Mouse (Mus musculus) ES-Bruce4 (cell line): ENCODE results near the gene Tas1r2.

ENCODE experiments used
- CTCF ChIP-seq: IDR thresholded peaks from one replicate; pipeline ENCODE4 v1.8.1; 2011; ENCODE audit warnings: low read depth, low read length
- POLR2A ChIP-seq: IDR thresholded peaks from one replicate; pipeline ENCODE4 v1.8.1; 2011; ENCODE audit warnings: low read length; ENCODE audit not compliant: insufficient read depth

GRCm38 (mm10) chr4:139689627-139690269, 36.4 kb downstream of the Tas1r2 start:
- no peak for TF ChIP-seq POLR2A
- TF ChIP-seq CTCF = no peak
